Mouse (Mus musculus): ENCODE measurements around the gene Arhgap20. TPM values are rescaled to one million over a fixed set of nuclear protein-coding genes. Genes with fewer than 3 reads are reported as not detected.

Gene Arhgap20
- not detected in 2 replicates for polyA plus RNA-seq (2012)

DNA sequence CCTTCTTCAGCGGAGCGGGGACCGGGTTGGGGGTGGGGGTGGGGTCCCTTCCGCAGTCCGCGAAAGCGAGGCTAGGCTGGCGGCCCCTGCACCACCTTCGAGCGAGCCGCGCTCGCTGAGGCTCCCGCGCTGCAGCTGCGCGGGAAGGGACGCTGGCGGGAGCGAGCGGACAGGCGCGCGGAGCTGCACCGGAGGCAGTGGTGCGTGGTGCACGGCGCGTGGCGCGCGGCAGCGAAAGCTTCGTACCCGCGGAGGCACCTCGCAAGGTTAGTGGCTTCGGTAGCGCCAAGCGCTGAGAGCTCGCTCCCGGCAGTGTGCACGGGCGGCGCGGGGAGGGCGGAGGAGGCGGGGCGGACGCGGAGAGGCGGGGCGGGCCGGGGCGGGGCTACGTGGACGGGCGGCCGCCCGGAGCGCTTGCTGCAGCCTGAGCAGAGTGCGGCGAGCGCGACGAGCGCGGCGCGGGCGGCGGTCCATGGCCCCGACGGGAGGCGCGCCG, at the start of gene Arhgap20:
Gene Arhgap20, plus strand, starts transcription at position 417 of the 496 bp plus-strand sequence.
- no peak for TF ChIP-seq GATA1 (IDR thresholded peaks at IDR 0.05; ENCODE audit: low read length)

DNA sequence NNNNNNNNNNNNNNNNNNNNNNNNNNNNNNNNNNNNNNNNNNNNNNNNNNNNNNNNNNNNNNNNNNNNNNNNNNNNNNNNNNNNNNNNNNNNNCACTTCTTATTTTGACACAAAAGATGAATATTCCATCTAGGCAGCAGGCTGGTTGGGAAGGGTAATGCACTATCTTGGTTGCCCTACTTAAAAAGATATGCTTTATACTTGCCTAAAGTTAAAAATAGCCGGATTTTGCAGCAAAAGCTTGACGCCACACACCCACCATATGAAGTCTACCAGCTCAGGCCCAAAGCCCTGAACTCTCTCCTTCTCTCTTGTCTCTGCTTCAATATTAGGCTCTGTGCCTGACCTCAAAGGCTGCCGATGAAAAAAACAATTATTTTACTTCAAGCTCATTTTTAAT, 46.3 kb upstream of the Arhgap20 start:
- no peak for TF ChIP-seq GATA1 (IDR thresholded peaks at IDR 0.05; ENCODE audit: low read length)

- no peak for TF ChIP-seq GATA1 (IDR thresholded peaks at IDR 0.05; ENCODE audit: low read length)
These were observed 37.2 kb upstream of the Arhgap20 start for GRCm38 (mm10) chr9:51727960-51728359.

GRCm38 (mm10) chr9:51735180-51736034, 29.7 kb upstream of the Arhgap20 start:
- TF ChIP-seq GATA1 (IDR thresholded peaks at IDR 0.05; ENCODE audit: low read length) = no peak

DNA sequence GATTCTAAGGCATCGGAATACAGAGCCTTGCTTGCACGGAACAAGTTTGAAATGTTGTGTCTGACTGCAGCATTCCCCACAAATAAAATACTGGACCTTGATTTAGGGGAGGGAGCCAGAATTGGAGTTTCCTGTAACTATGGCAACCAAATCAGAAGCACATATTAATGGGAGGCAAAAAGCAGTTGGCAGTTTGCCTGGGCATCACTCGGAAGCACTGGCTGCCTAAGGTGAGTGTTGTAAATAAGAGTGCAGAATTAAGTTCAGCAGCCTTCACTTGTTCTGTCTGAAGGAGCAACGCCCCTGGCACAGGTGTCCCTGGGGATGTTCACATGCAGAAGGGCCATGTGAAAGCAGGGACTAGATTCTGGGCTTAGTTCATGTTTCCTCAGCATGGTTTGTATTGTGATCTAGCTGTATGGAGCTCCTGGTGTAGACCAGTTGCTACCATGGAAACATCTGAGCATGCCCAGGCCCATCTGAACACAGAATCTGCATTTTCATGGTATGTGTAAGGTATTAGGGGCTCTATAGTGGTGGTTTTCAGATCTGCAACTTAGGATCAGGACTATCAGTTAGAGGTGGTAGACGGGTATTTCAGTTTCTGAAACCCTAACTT, 28.3 kb upstream of the Arhgap20 start:
- TF ChIP-seq GATA1 (IDR thresholded peaks at IDR 0.05; ENCODE audit: low read length) = no peak

DNA sequence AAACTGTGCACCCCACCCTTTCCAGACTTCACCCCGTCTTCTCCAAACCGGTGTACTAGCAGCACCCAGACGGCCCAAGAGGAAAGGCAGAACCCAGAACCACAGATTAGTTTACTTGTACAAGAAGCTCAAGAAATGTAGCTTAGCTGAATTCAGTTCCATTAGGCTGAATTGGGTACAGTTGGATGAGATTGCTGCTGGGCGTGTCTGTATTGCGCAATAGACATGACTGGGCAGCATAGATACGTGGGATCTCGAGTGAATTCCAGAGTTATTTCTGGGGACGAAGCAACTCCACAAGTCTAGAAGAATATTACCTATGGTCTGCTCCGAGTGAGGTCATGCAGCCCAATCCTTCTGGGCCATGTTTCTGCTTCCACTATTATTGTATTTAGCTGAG, 26.8 kb upstream of the Arhgap20 start:
- no peak for TF ChIP-seq GATA1 (IDR thresholded peaks at IDR 0.05; ENCODE audit: low read length)

DNA sequence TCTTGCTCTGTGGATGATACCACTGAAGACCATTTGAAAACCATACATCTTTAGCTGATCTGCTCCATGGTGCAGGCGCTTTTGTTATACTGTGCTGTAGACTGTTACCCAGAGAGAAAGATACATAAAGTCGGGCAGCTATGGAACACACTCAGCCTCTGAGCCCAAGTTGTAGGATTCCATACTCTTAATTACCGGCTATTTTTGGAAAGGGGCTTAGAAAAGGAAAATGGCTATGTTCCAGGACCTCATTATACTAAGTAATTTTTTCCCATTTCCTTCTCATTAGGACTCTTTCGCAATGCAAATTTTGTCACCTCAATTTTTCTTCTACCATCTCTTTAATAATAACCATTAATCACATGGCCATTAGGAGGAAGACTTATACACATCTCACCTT, 25.3 kb upstream of the Arhgap20 start:
- TF ChIP-seq GATA1 (IDR thresholded peaks at IDR 0.05; ENCODE audit: low read length) = no peak

GRCm38 (mm10) chr9:51750144-51750543, 15.0 kb upstream of the Arhgap20 start:
- TF ChIP-seq GATA1 (IDR thresholded peaks at IDR 0.05; ENCODE audit: low read length) = no peak

DNA sequence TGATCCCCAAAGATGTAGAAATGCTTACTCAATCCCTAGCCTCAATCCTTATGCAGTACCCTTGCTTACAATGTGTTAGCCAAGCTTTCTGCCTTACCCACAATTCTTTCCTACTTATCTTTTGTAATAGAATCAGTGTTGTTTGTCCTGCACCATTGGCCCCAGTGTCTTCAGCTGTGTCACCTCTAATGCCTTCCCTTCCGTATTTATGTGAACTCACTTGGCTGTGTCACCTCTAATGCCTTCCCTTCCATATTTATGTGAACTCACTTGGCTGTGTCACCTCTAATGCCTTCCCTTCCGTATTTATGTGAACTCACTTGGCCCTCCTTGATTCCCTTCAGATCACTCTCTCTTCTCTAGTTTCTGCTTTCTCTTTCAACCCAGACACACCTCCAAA, 4.1 kb upstream of the Arhgap20 start:
- no peak for TF ChIP-seq GATA1 (IDR thresholded peaks at IDR 0.05; ENCODE audit: low read length)

GRCm38 (mm10) chr9:51764041-51764875, 879 bp upstream of the Arhgap20 start:
- no peak for TF ChIP-seq GATA1 (IDR thresholded peaks at IDR 0.05; ENCODE audit: low read length)

DNA sequence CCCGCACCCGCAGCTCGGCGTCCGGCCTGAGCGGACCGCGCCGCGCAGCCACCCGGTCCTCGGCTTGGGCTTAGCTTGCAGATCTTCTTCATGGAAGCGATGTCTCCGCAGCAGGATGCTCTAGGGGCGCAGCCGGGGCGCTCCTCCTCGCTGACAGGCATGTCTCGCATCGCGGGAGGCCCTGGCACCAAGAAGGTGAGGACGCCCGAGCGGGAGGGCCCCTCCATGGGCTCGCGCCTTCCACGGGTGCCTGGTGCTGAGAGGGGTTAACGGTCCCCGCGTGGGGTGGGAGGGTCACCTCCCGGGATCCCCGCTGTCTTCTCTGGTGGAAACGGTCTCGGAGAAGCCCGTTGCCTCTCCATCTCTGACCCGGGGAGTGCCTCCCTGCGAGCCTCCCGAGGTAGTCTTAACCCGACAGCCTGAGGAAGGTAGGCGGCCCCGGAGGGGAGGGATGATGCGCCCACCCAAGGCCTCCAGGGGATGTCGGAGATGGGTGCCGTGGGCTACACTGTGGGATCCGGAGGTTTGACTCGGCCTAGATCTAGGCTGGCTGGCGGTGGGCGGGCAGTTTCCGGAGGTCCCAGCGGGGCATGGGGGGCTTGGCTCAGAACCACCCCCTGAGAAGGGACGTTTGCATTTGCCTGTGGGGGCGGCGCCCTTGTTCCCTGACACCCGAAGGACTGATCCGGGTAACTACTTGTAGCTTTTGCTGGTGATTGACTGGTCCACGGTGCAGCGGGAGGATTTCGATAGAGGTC, 459 bp downstream of the Arhgap20 start:
- no peak for TF ChIP-seq GATA1 (IDR thresholded peaks at IDR 0.05; ENCODE audit: low read length)

GRCm38 (mm10) chr9:51766175-51767062, 1.3 kb downstream of the Arhgap20 start:
- no peak for TF ChIP-seq GATA1 (IDR thresholded peaks at IDR 0.05; ENCODE audit: low read length)

GRCm38 (mm10) chr9:51774201-51774600, 9.1 kb downstream of the Arhgap20 start:
- no peak for TF ChIP-seq GATA1 (IDR thresholded peaks at IDR 0.05; ENCODE audit: low read length)

- no peak for TF ChIP-seq GATA1 (IDR thresholded peaks at IDR 0.05; ENCODE audit: low read length)
These were observed 11.3 kb downstream of the Arhgap20 start for GRCm38 (mm10) chr9:51776459-51776858.

Data from G1E-ER4 (cell line).